ENCODE assay signal across 21 mouse cellular contexts in the genomic region with DNA sequence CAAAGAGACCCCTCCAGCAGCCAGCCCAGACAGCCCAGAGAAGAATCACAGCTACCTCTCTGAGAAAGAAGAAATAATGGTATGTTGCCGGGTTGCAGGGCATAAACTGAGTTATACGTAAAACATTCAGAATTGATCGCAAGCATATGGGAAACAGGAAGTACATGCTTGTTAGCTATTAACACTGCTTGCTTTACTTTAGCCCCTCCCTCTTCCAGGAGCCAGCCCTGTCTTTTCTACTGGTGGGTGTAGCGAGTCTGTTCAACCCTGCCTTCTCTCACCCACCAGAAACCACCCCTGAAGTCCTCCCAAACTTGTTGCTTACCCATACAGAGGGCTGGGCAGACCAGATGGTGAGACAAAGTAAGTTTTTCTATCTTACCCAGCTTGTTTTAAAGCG. TPM values are rescaled to one million over a fixed set of nuclear protein-coding genes. Genes with fewer than 3 reads are reported as not detected.
DNase-seq lines count a peak whose midpoint lies in the region; ATAC-seq lines count a peak whose summit lies in the region.
"Had no signal": no experiment of that assay in that cellular context is flagged by ENCODE, and none has a peak within 500 bp of the region (broad histone marks: within the 10 kb centered on the region; RNA-seq: fewer than 3 reads in every experiment).

No protein-coding gene starts in this region.

- no peaks in the 10 kb centered on the region for H3K36me3 ChIP-seq in kidney, embryonic 15.5 days
- no peaks in the 10 kb centered on the region for H3K36me3 ChIP-seq in intestine, embryonic 16.5 days (ENCODE audit: control insufficient read depth, insufficient read depth, low read length)
- H3K36me3 ChIP-seq in stomach, embryonic 15.5 days = no peaks in the 10 kb centered on the region
- H3K36me3 ChIP-seq: hindbrain, embryonic 10.5 days; midbrain, embryonic 10.5 days; neural tube, embryonic 13.5 days had no signal

- H3K27me3 ChIP-seq in kidney, embryonic 15.5 days = no peaks in the 10 kb centered on the region
- no peaks in the 10 kb centered on the region for H3K27me3 ChIP-seq in intestine, embryonic 16.5 days (replicated peaks; ENCODE audit: control insufficient read depth, insufficient read depth, low read length)
- H3K27me3 ChIP-seq in stomach, embryonic 15.5 days (replicated peaks) = no peaks in the 10 kb centered on the region
- H3K27me3 ChIP-seq: neural tube, embryonic 13.5 days had no signal

- H3K4me1 ChIP-seq in kidney, embryonic 15.5 days = peaks cover 42% of the 10 kb centered on the region
- peaks cover 24% of the 10 kb centered on the region for H3K4me1 ChIP-seq in intestine, embryonic 16.5 days (ENCODE audit: control insufficient read depth, insufficient read depth, low read length)
- peaks cover 17% of the 10 kb centered on the region for H3K4me1 ChIP-seq in stomach, embryonic 15.5 days
- H3K4me1 ChIP-seq: hindbrain, embryonic 10.5 days; midbrain, embryonic 10.5 days had no signal

- no peak overlapping the region for H3K4me2 ChIP-seq in kidney, embryonic 15.5 days
- H3K4me2 ChIP-seq in intestine, embryonic 16.5 days (ENCODE audit: low read depth, low read length) = peak overlapping the region; percentile 23
- H3K4me2 ChIP-seq in stomach, embryonic 15.5 days = no peak overlapping the region
- H3K4me2 ChIP-seq: neural tube, embryonic 13.5 days had no signal

- H3K4me3 ChIP-seq in kidney, embryonic 15.5 days (replicated peaks) = no peak overlapping the region
- H3K4me3 ChIP-seq in intestine, embryonic 16.5 days (ENCODE audit: low read length) = no peak overlapping the region
- H3K4me3 ChIP-seq in stomach, embryonic 15.5 days (replicated peaks) = no peak overlapping the region
- H3K4me3 ChIP-seq: erythroblast, embryonic 14.5 days; hindbrain, embryonic 10.5 days; midbrain, embryonic 10.5 days; neural tube, embryonic 13.5 days had no signal

- WGBS in kidney, embryonic 15.5 days = 64% methylated on average over 5 of the region's 5 CpGs
- WGBS in intestine, embryonic 16.5 days = 49% methylated on average over 5 of the region's 5 CpGs
- WGBS in stomach, embryonic 15.5 days = 51% methylated on average over 5 of the region's 5 CpGs

- 0 out of 2 replicates have a peak overlapping the region, but pooled peaks have one; percentile 72 for H3K27ac ChIP-seq in kidney, embryonic 15.5 days
- H3K27ac ChIP-seq in intestine, embryonic 16.5 days (ENCODE audit: low read length) = no peak overlapping the region
- no peak overlapping the region for H3K27ac ChIP-seq in stomach, embryonic 15.5 days
- H3K27ac ChIP-seq: hindbrain, embryonic 10.5 days; midbrain, embryonic 10.5 days; neural tube, embryonic 13.5 days had no signal

- no peak for DNase-seq in kidney, adult 8-10 months
- no peak for DNase-seq in layer of hippocampus, postnatal 36 days
- no peak for DNase-seq in neural tube, embryonic 10.5 days (ENCODE audit: extremely low spot score, low spot score)
- no peak for DNase-seq in retina, postnatal 1 day
- DNase-seq: adrenal gland, postnatal 10 days; cerebellum, adult 18-20 months; heart, adult 18-20 months; liver, postnatal 0 days; lung, postnatal 4 days; right cerebral cortex, postnatal 25 days; thymus, adult 18-20 months had no signal

- ATAC-seq in kidney, embryonic 15.5 days (replicated peaks; ENCODE audit: low FRiP score) = no peak
- ATAC-seq in common myeloid progenitor, adult 5-6 weeks (replicated peaks; ENCODE audit: low read depth, poor library complexity, severe bottlenecking) = peak; percentile 48
- ATAC-seq in intestine, embryonic 16.5 days = no peak
- ATAC-seq in stomach, embryonic 15.5 days (ENCODE audit: insufficient read depth, low FRiP score, low read depth) = 0 out of 2 replicates have a peak, but pooled peaks have one; percentile 42
- ATAC-seq: forebrain, embryonic 16.5 days; inflammation-experienced regulatory T-cells, adult 6 months; liver, postnatal 0 days had no signal

- no peaks in the 10 kb centered on the region for H3K9me3 ChIP-seq in kidney, embryonic 15.5 days (replicated peaks)
- H3K9me3 ChIP-seq in intestine, embryonic 16.5 days (ENCODE audit: control insufficient read depth, low read length) = no peaks in the 10 kb centered on the region
- no peaks in the 10 kb centered on the region for H3K9me3 ChIP-seq in stomach, embryonic 15.5 days
- H3K9me3 ChIP-seq: hindbrain, embryonic 10.5 days; midbrain, embryonic 10.5 days; neural tube, embryonic 13.5 days had no signal

- no peak overlapping the region for H3K9ac ChIP-seq in kidney, embryonic 15.5 days
- no peak overlapping the region; the same call in 1 of the 2 replicates for H3K9ac ChIP-seq in intestine, embryonic 16.5 days (ENCODE audit: low read depth, low read length)
- H3K9ac ChIP-seq in stomach, embryonic 15.5 days = no peak overlapping the region
- H3K9ac ChIP-seq: liver, postnatal 0 days; neural tube, embryonic 13.5 days had no signal

RNA-seq across cellular contexts. Expression of a gene that starts 39.4 kb away (rescaled TPM):
- 51.6 and 52.5 TPM in 2 replicates for polyA plus RNA-seq in kidney, embryonic 15.5 days (2015; fragmentation: Nextera tagmentation; extraction: Ambion mirVana)
- total RNA-seq in common myeloid progenitor, adult 5-6 weeks (2017) = 2.6 and 2.7 TPM in 2 replicates
- polyA plus RNA-seq in intestine, embryonic 16.5 days (2015; fragmentation: Nextera tagmentation; extraction: Ambion mirVana) = 33.1 and 41.5 TPM in 2 replicates
- 37.2 and 40.5 TPM in 2 replicates for polyA plus RNA-seq in stomach, embryonic 15.5 days (2015; fragmentation: Nextera tagmentation; extraction: Ambion mirVana)
- total RNA-seq in layer of hippocampus, postnatal 36 days (2021) = 10 to 100 TPM; 46.4 to 47.3 TPM

Comparison
In these comparisons a context has a peak if more than half of its experiments do, and no peak if none do; other contexts are left out.
1. ATAC-seq: peak in common myeloid progenitor, adult 5-6 weeks (single experiment) and stomach, embryonic 15.5 days (single experiment); none in kidney, embryonic 15.5 days (single experiment) and intestine, embryonic 16.5 days (single experiment).